In the genomic region with DNA sequence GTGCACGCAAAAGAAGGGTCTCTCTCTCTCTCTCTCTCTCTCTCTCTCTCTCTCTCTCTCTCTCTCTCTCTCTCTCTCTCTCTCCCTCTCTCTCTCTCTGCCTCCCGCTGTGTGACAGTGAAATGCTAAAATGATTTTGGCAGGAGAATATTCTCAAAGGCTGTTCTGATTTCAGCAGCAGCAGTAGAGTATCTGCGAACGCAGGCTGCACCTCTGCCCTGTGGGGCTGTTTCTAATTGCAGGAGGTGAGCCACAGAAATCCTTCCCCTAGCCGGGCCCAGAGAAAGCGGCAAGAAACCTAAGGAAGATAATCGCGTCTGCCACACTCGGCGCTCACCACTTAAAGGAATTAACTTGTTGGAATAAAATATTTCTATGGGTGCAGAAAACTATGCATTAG, we compare ENCODE assay signal across 10 mouse cellular contexts.
DNase-seq lines count a peak whose midpoint lies in the region; ATAC-seq and TF ChIP-seq lines count a peak whose summit lies in the region.
"Had no signal": no experiment of that assay in that cellular context is flagged by ENCODE, and none has a peak within 500 bp of the region (broad histone marks: within the 10 kb centered on the region; RNA-seq: fewer than 3 reads in every experiment).

No protein-coding gene starts in this region.

- H3K4me3 ChIP-seq in forebrain, embryonic 10.5 days = peak overlapping the region; percentile 18
- no peak overlapping the region for H3K4me3 ChIP-seq in forebrain, embryonic 11.5 days (ENCODE audit: low read depth, low read length)
- H3K4me3 ChIP-seq in lung, embryonic 14.5 days (ENCODE audit: low read depth, low read length) = no peak overlapping the region
- no peak overlapping the region for H3K4me3 ChIP-seq in lung, adult 2 months (replicated peaks; ENCODE audit: extremely low read depth, low read depth, low read length)
- H3K4me3 ChIP-seq in limb, embryonic 10.5 days = peak overlapping the region; percentile 13; the same call in 1 of the 2 replicates

- 37% methylated on average over 10 of the region's 10 CpGs for WGBS in forebrain, embryonic 10.5 days
- WGBS in forebrain, embryonic 11.5 days = 49% methylated on average over 9 of the region's 10 CpGs
- WGBS in lung, embryonic 14.5 days = 39% methylated on average over 10 of the region's 10 CpGs
- 68% methylated on average over 10 of the region's 10 CpGs for WGBS in lung, adult 2 months
- 36% methylated on average over 10 of the region's 10 CpGs for WGBS in limb, embryonic 10.5 days

- ATAC-seq in forebrain, embryonic 11.5 days (replicated peaks; ENCODE audit: low FRiP score) = no peak
- no peak for ATAC-seq in lung, embryonic 14.5 days (ENCODE audit: insufficient read depth)

- H3K27ac ChIP-seq in forebrain, embryonic 10.5 days = no peak overlapping the region
- no peak overlapping the region for H3K27ac ChIP-seq in forebrain, embryonic 11.5 days (ENCODE audit: low read depth, low read length)
- H3K27ac ChIP-seq in lung, embryonic 14.5 days (ENCODE audit: low read depth) = no peak overlapping the region
- no peak overlapping the region for H3K27ac ChIP-seq in limb, embryonic 10.5 days

- no peak for TF ChIP-seq POLR2A in lung, adult 2 months (IDR thresholded peaks at IDR 0.05; ENCODE audit: borderline replicate concordance, extremely low read depth, low read depth, low read length)

- H3K4me1 ChIP-seq in forebrain, embryonic 10.5 days = peaks cover 5% of the 10 kb centered on the region; the same call in 1 of the 2 replicates
- no peaks in the 10 kb centered on the region for H3K4me1 ChIP-seq in forebrain, embryonic 11.5 days (replicated peaks; ENCODE audit: control insufficient read depth, insufficient read depth, low read length)
- no peaks in the 10 kb centered on the region for H3K4me1 ChIP-seq in lung, embryonic 14.5 days (ENCODE audit: insufficient read depth)
- no peaks in the 10 kb centered on the region; the same call in 1 of the 2 replicates for H3K4me1 ChIP-seq in lung, adult 2 months (ENCODE audit: control insufficient read depth, insufficient read depth, low read length)
- peaks cover 9% of the 10 kb centered on the region for H3K4me1 ChIP-seq in limb, embryonic 10.5 days

- TF ChIP-seq CTCF in lung, embryonic 14.5 days (IDR thresholded peaks at IDR 0.05; ENCODE audit: low read depth) = no peak
- TF ChIP-seq CTCF in lung, adult 2 months (IDR thresholded peaks at IDR 0.05; ENCODE audit: insufficient read depth, low read length) = no peak

- H3K9ac ChIP-seq in forebrain, embryonic 11.5 days (ENCODE audit: low read length) = no peak overlapping the region
- no peak overlapping the region for H3K9ac ChIP-seq in lung, embryonic 14.5 days

- H3K27me3 ChIP-seq in forebrain, embryonic 10.5 days (ENCODE audit: poor library complexity, severe bottlenecking) = peaks cover 30% of the 10 kb centered on the region
- H3K27me3 ChIP-seq in forebrain, embryonic 11.5 days (ENCODE audit: control insufficient read depth, insufficient read depth, low read length) = no peaks in the 10 kb centered on the region
- H3K27me3 ChIP-seq in lung, embryonic 14.5 days (ENCODE audit: insufficient read depth, low read length) = no peaks in the 10 kb centered on the region
- peaks cover 80% of the 10 kb centered on the region for H3K27me3 ChIP-seq in limb, embryonic 10.5 days (ENCODE audit: low read depth, poor library complexity, severe bottlenecking)

- H3K4me2 ChIP-seq in forebrain, embryonic 11.5 days (ENCODE audit: low read depth, low read length, severe bottlenecking) = no peak overlapping the region
- peak overlapping the region; percentile 35; the same call in 1 of the 2 replicates for H3K4me2 ChIP-seq in lung, embryonic 14.5 days

- H3K9me3 ChIP-seq in forebrain, embryonic 10.5 days = no peaks in the 10 kb centered on the region
- H3K9me3 ChIP-seq in forebrain, embryonic 11.5 days (ENCODE audit: control insufficient read depth, low read length) = no peaks in the 10 kb centered on the region
- H3K9me3 ChIP-seq in lung, embryonic 14.5 days (ENCODE audit: low read depth, low read length) = no peaks in the 10 kb centered on the region
- H3K9me3 ChIP-seq in limb, embryonic 10.5 days (replicated peaks) = no peaks in the 10 kb centered on the region

- no peaks in the 10 kb centered on the region for H3K36me3 ChIP-seq in forebrain, embryonic 10.5 days (replicated peaks)
- no peaks in the 10 kb centered on the region for H3K36me3 ChIP-seq in forebrain, embryonic 11.5 days (ENCODE audit: control insufficient read depth, insufficient read depth, low read length)
- H3K36me3 ChIP-seq in lung, embryonic 14.5 days (ENCODE audit: insufficient read depth) = no peaks in the 10 kb centered on the region
- H3K36me3 ChIP-seq in limb, embryonic 10.5 days = no peaks in the 10 kb centered on the region

- DNase-seq in forebrain, embryonic 10.5 days (ENCODE audit: extremely low spot score, low spot score) = no peak
- no peak for DNase-seq in forebrain, embryonic 11.5 days (ENCODE audit: low spot score)
- no peak for DNase-seq in lung, embryonic 14.5 days
- DNase-seq in lung, adult 2 months = no peak
- DNase-seq in limb, embryonic 10.5 days (ENCODE audit: low spot score) = no peak
- DNase-seq in retina, postnatal 1 day = peak; percentile 49
- no peak for DNase-seq in ovary, postnatal 36 days (ENCODE audit: low spot score)
- DNase-seq in B cell, adult 2 months = no peak
- DNase-seq: adrenal gland, adult 8-10 months; cerebellum, adult 8-10 months had no signal

Comparison
In these comparisons a context has a peak if more than half of its experiments do, and no peak if none do; other contexts are left out.
1. H3K4me3 ChIP-seq: peak in forebrain, embryonic 10.5 days (single experiment) and limb, embryonic 10.5 days (single experiment); none in forebrain, embryonic 11.5 days (single experiment), lung, embryonic 14.5 days (single experiment) and lung, adult 2 months (single experiment).